Mouse (Mus musculus): ENCODE measurements around the gene Gabrg3.

Gabrg3 gene

DNA sequence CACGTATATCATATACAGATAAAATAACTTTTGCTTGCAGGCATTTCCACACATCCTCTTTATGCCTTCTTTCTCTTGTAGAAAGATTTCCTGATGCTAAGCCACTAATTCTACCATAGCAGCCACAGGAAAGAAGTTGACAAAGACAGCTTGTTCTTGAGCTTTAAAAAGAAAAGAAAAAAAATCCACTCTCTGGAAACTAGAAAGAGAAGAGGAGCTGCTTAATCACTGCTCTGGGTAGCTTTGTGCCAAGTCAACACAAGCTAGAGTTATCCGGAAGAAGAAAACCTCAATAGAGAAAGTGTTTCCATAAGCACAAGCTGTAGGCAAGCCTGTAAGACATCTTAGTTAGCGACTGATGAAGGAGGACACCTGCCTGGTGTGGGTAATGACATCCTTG lies 321.6 kb downstream of the Gabrg3 start:
- no peak for DNase-seq (ENCODE audit: low spot score)

GRCm38 (mm10) chr7:57050906-57051635 lies 335.9 kb downstream of the Gabrg3 start:
- DNase-seq (ENCODE audit: low spot score) = no peak

- no peak for DNase-seq (ENCODE audit: low spot score)
These were observed 349.0 kb downstream of the Gabrg3 start for GRCm38 (mm10) chr7:57037861-57038421.

DNA sequence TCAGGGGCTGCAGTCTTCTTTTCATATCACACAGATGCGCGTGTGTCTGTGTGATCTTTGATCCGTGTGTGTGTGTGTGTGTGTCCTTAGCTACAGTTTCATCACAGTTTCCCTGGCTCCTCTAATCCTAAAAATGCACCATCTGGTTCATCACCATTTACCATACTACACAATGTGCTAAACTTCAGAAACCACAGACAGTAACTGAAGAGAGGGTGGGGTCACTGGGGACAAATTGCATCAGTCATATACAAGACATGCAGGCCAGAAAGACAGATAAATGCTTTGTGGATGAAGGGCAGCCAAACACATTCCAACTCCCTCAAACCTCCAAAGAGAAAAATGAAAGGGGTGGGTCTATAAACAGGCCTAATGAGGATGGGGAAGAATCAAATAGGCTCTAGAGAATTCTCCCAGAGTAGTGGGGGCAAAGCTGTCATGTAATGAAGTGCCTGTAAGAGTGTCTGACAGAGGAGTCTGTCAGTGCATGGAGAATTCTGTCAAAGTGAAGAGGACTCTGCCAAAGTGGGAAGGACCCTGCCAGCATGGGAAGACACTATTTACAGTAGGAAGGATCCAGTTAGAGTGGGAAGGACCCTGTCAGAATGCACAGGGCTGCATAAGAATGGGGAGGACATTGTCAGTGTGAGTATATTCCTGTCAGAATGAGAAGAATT lies 386.3 kb downstream of the Gabrg3 start:
- DNase-seq (ENCODE audit: low spot score) = no peak

- no peak for DNase-seq (ENCODE audit: low spot score)
These were observed 389.0 kb downstream of the Gabrg3 start for GRCm38 (mm10) chr7:56997713-56998624.

DNA sequence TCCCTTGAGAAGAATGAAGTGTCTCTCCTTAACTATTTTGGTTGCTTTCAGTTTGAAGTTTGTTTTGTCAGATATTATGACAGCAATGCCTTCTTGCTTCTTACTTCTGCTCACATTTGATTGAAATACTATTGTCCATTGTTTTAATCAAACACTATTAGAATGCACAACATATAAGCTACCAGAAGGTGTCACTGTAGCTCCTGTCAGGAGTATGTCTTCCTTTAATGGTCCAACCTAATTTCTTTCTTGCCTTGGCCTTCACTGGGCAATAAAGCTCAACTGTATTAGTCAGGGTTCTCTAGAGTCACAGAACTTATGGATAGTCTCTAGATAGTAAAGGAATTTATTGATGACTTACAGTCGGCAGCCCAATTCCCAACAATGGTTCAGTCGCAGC lies 440.6 kb downstream of the Gabrg3 start:
- DNase-seq (ENCODE audit: low spot score) = no peak

DNA sequence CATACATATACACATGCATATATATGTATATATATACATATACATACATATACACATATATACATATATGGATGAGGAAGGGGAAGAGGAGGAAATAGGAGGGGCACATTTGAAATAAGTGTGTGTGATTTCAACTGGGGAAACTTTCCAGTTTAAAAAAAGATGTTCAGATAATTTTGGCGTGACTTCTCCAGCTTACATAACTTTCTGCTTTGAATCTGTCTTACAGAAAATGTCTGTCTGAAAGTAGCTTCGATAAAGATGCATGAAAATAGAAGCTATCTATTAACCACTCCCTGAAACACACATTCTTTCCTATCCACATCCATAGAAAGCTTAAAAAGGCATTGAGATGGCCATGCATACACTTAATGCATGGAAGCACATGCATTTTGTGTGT lies 445.4 kb downstream of the Gabrg3 start:
- DNase-seq (ENCODE audit: low spot score) = no peak

GRCm38 (mm10) chr7:56938020-56938419 lies 449.0 kb downstream of the Gabrg3 start:
- no peak for DNase-seq (ENCODE audit: low spot score)

DNA sequence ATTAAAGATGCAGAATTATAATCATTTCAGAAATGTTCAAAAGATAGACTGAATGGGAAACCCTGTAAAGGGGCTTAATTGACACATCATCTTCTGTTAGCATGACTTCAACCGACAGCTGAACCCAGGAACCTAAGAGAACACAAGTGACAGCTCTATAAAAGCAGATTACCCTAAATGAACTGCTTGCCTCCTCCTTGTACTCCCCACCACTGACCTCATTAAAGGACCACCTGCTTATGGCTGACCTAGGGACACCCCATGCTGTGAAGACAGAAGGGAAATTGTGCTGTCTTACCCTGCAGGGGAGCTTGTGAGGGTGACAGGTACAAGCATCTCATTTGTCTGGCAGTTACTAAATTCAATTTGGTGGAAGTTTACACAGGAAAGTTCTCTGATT lies 467.5 kb downstream of the Gabrg3 start:
- DNase-seq (ENCODE audit: low spot score) = no peak

DNA sequence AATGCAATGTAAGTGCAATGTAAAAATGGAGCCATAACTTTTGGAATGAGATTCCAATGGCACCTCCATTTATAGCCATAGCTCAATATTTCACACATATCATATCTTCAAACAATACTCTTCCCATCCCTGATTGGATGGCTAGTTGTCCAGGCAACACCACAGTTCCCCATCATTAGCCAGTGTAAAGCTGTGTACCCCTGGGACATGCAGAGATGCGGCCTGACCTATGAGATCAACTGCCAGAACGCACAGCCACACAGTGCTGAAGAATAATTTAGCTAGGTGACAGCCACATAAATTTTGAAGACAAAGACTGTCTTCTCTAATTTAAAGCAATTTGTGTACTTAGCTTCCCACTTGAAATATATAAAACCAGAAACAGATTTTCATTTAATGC lies 472.1 kb downstream of the Gabrg3 start:
- DNase-seq (ENCODE audit: low spot score) = no peak

GRCm38 (mm10) chr7:56899762-56900161 lies 487.2 kb downstream of the Gabrg3 start:
- DNase-seq (ENCODE audit: low spot score) = no peak

DNA sequence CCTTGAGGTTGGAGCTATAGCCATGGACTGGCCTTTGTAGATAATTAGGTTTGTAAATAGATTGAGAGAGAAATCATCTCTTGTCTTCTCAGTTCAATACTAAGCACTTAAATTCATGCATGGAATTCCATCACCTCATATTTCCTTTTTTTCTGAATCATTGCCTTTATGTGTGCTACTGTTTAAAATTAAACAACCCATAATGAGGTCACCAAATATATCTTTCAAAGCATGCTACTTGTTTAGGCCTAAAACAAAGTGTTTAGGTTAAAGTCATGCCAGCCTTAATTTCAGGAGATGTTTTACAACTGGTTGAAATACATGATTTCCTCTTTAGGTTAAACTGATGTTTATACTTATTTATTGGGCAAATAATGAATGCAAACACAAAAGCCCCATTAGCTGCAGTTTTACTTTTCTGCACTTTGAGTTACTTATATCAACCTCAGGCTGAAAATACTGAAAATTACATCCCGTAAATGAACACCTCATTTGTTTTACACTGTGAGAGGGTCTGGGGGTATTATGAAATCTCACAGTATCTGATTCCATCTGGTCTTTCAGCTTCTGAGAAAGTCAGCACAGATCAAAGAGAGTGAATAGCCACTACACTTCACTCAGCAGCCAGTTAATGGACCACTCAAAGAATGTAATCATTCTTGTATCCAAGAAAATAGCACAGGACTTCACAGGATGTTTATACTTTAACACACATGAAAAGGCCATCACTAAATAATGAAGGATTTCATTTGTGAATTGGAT lies 519.5 kb downstream of the Gabrg3 start:
- DNase-seq (ENCODE audit: low spot score) = no peak

DNA sequence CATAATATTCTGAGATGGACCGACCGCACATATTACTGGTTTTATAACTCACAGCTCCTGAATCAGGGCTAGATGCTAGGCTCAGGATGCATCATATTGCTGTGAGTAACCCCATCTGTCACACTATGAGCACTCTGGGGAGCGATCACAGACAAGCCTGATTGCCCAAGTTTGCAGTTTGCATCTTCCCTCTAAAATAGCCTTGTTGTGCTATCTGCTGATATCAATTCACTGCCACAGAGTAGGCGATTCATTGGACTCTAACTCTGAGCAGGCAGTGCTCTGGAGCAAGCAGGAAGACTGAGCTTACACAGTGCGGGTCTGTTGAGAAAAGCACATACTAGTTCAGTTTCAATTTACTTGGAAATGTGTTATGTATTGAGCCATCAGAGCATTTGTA lies 543.4 kb downstream of the Gabrg3 start:
- no peak for DNase-seq (ENCODE audit: low spot score)

DNA sequence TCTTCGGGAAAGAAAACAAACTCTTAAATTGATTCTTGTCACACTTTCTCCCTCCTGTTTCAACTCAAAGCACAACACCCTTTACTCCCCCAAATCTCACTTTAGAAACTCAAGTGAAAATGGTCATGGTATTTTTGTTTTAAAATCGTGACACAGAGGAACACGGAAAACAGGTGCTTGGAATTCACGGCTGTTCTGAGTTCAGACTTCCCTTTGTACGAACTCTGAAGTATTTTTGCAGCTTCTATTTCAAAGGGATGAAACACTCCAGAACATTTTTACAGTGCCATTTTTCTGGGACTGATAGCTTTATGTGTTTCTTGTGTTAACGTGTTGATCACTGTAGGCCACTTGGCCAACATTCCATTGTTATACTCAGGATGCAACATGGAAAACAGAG lies 561.5 kb downstream of the Gabrg3 start:
- no peak for DNase-seq (ENCODE audit: low spot score)

- no peak for DNase-seq (ENCODE audit: low spot score)
These were observed 585.1 kb downstream of the Gabrg3 start for GRCm38 (mm10) chr7:56801841-56802240.

- DNase-seq (ENCODE audit: low spot score) = no peak
These were observed 607.9 kb downstream of the Gabrg3 start for GRCm38 (mm10) chr7:56779122-56779521.

GRCm38 (mm10) chr7:56768216-56768615 lies 618.8 kb downstream of the Gabrg3 start:
- no peak for DNase-seq (ENCODE audit: low spot score)

GRCm38 (mm10) chr7:56767796-56768195 lies 619.2 kb downstream of the Gabrg3 start:
- DNase-seq (ENCODE audit: low spot score) = no peak

GRCm38 (mm10) chr7:56765612-56766445 lies 621.2 kb downstream of the Gabrg3 start:
- no peak for DNase-seq (ENCODE audit: low spot score)

- DNase-seq (ENCODE audit: low spot score) = no peak
These were observed 657.8 kb downstream of the Gabrg3 start for GRCm38 (mm10) chr7:56729225-56729624.
